Mouse (Mus musculus): ENCODE measurements around the gene Ctnna2.

GRCm38 (mm10) chr6:77848796-77849195 is 130.7 kb downstream of the Ctnna2 start:
- TF ChIP-seq POLR2A (IDR thresholded peaks at IDR 0.05; ENCODE audit: insufficient read length, low read depth) (no peak), POLR2AphosphoS2 (IDR thresholded peaks at IDR 0.05; ENCODE audit: insufficient read length, low read depth) (no peak), TCF12 (IDR thresholded peaks at IDR 0.05; ENCODE audit: insufficient read depth, poor library complexity, severe bottlenecking) (no peak), MYOG (IDR thresholded peaks at IDR 0.05; ENCODE audit: control insufficient read depth in 1 of 3, insufficient read depth in 1 of 3, insufficient read length in 2 of 3, low read depth in 2 of 3) (no peak), CEBPB (IDR thresholded peaks at IDR 0.05; ENCODE audit: insufficient read depth, poor library complexity, severe bottlenecking) (no peak)
